Mouse (Mus musculus): ENCODE results near the gene Krt20.

DNA sequence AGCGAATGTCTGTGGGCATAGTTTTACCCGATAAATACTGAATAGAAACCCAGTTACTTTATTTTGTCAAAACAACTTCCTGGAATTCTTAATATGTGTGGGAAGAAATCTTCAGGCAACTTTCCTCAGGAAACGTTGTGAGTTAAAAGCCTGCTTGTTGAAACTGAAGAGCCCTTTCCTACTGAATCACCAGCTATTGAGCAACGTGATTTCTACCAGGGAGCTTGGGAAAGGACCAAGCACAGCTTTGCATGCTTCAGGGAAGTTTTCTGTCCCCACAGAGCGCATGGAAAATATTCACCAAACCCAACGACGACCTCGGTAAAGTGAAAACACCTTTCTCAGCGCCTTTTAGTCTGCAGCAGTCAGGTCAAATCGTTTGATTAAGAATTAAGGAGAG lies 31.8 kb downstream of the Krt20 start:
- TF ChIP-seq CTCF (IDR thresholded peaks at IDR 0.05; ENCODE audit: borderline replicate concordance, control insufficient read depth, extremely low read depth, insufficient read depth, low read length, poor library complexity) = no peak
- TF ChIP-seq POLR2A (IDR thresholded peaks at IDR 0.05; ENCODE audit: control insufficient read depth, extremely low read depth, insufficient read depth, low read length, poor library complexity) = no peak

Measured in thymus, adult 2 months (tissue).